Mouse (Mus musculus) retina, postnatal 1 day (tissue): ENCODE data around the gene Bpgm.

ENCODE experiments used
- DNase-seq: peaks from one replicate; pipeline ENCODE4 v3.0.0-alpha.2; 2012

The Bpgm gene

DNA sequence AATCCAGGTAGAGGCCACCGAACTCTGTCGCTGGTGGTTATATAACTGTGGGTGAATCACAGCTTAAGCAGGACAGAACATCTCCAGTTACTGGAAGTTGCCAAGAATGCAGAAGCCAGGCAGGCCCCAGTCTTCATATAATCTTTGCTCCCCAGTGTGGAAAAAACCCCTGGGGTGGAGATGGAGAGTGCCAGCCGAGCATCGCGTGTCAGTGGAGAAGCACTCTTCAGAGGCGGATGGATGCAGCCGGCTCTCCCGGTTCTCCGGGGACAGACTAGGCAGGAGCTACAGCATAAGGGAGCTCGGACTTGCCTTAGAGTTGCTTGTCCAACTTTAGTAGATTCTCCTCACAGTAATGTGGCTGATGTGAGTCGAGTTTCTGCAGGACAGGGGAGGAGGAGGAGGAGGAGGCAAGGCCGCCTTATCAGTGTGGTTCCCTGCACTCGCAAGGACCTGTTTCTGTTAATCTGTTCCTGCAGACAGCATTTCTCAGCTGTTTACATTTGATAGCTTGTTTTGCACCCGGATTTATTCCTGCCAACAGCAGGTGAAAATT lies 10.1 kb downstream of the Bpgm start:
- DNase-seq = no peak

DNA sequence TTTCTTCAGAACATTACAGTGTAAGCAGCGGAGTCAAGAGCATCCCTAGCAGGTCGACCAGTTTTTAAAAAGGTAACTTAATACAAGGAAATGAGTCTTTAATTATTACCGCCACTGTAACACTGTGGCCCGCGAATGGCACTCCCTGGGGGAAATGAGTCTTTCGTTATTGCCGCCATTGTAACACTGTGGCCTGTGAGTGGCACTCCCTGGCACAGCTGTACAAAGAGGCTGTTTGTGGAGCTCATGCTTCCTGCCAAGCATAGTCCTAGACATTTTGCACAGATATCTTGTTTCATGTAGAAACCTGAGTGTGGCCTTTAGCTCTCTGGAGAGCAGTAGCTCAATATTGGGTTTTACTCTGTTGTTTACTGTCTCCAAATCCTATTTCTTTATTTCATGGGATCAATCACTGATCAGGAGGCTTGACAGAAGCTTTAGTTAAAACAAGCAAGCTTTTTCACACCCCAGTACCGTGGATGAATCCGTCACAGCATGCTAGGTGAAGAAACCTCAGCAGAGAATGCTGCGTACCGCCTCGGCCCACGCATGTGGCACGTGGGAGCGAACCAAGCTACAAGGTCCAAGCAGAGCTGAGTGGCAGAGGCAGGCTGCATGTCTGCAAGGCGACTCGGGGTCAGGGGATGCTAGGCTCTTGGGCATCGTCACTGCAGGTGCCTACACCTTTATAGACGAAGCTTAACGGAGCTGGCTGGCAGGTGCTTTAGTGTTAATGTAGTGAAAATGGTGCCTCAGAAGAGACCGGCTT lies 17.5 kb downstream of the Bpgm start:
- no peak for DNase-seq

GRCm38 (mm10) chr6:34495140-34495551 lies 19.1 kb downstream of the Bpgm start:
- DNase-seq = no peak

DNA sequence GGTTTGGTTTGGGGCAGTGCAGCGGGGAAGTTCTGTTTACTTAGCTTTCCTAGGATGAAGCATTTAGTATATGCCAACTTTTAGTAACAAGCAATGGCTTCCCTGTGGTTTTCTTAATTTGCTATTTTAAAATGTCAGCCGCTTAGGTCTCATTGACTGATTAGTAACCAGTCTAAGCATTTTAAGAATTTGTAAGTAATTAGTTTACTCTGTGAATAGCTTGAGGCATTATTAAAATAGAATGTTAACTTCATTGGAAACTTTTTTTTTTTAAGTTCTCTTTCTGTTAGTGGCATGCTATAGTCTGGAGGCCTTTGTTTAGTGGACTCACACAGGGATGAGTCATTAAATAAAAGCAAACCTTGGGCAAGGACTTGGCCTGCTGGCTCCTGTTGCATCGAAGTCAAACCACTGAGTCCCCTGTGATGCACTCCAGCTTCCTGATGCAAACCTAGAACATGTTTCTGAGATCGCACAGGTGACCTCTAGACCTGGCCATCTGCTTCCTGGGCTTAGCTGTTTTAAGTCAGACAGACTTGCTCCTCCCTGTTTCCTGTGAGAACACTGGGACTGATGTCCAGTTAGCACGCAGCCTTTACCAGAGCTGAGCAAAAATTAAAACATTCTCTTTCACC lies 22.1 kb downstream of the Bpgm start:
- no peak for DNase-seq

DNA sequence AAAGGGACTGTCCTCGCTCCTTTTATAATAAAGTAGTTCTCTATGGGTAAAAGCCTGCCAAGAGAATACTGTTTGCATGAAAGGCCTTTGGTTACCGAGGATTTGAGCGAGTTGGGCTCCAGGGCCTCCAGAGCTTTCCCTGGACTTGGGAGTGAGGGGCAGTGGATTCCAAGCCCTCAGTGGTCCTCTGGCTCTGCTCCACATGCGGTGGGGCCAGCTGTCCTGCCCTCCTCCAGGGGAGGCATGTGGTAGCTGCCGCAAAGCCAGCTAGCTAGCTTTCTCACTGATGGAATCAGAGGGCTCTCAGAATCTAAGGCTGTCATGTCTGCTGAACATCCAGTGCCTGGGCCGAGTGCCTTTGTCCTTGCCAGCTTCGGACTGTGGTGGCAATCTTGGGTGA lies 26.3 kb downstream of the Bpgm start:
- no peak for DNase-seq

- no peak for DNase-seq
These were observed 29.9 kb downstream of the Bpgm start for GRCm38 (mm10) chr6:34505957-34506356.

DNA sequence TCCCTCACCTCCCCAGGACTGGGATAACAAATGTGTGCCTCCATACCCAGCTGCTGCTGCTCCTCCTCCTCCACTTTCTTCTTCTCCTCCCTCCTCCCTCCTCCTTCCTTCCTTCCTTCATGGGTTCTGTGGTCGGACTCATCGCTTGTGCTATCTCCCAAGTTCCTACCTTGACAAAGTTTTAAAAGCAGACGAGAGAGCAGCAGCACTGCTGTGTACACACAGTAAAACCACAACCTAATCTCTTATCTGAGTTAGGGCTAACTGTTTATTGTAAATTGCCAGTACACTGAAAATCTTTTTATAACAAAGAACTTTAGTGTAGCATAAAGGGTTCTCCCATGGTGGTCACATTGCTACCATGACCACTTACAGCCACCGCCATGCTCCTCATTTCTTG lies 31.6 kb downstream of the Bpgm start:
- no peak for DNase-seq

GRCm38 (mm10) chr6:34508016-34508415 lies 32.0 kb downstream of the Bpgm start:
- no peak for DNase-seq

GRCm38 (mm10) chr6:34510277-34510676 lies 34.3 kb downstream of the Bpgm start:
- no peak for DNase-seq

GRCm38 (mm10) chr6:34511410-34511809 lies 35.4 kb downstream of the Bpgm start:
- peak; percentile 76 for DNase-seq

GRCm38 (mm10) chr6:34512741-34513140 lies 36.7 kb downstream of the Bpgm start:
- no peak for DNase-seq

DNA sequence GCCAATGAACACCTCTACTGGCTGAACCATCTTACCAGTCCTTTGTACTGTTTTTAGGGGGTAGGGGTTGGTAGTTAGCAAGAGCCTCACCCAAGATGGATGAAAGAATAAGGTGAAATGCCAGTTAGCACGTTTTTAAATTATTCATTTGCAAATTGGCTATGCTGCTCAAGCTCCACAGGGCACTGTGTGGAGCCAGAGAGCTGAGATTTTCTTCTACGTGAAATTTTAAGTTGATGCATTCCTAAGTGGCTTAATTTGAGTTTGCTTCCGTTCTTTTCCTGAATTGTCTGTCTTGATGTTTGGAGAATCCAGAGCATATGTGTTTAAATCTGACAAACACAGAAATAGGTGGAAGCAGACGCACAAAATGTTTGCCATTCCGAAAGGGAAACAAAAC lies 38.6 kb downstream of the Bpgm start:
- DNase-seq = no peak

DNA sequence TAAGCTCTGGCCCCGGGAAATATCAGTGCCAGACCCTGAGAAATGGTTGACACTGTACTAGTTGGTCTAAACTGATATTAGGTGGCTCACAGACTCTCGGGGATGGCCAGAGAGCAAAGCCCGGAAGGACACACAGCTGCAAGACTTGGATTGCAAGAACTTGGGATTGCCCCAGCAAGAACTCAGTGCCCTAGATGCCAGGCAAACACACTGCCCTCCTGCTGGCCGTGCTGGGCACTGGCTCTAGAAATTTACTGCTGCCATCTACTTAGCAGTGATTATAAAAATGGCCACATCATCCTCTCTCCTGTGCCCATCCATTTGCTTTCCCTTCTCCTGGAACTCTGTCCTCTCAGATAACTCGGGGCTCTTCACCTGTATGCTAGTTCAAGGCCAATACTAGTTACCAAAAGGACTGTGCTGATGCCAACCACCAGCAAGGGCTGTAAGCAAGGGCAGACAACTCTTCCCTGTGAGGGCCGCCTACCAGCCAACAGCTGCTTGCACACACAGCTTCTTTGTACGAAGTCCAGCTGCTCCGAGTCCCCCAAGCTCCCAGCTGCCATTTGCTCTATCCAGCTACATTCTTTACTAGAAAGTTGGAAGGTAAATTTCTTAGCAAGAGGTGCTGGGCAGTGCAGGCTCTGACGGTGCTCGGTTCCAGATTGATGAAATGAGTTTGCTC lies 39.2 kb downstream of the Bpgm start:
- peak; percentile 20 for DNase-seq

DNA sequence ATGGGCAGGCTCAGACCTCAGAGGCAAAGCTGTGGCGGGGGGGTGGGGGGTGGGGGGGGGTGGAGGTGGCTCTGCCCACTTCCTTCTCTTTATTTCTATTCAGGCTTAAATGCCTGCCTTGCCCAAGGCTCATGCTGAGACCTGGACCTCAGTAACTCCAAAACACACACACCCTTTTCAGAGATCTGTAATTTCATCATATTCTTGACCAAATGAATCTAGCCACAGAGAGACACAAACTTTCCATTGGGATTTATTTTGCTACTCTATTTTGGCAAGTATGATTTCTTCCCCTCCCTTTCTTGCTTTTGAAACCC lies 39.7 kb downstream of the Bpgm start:
- DNase-seq = no peak

GRCm38 (mm10) chr6:34517750-34518149 lies 41.7 kb downstream of the Bpgm start:
- DNase-seq = no peak

DNA sequence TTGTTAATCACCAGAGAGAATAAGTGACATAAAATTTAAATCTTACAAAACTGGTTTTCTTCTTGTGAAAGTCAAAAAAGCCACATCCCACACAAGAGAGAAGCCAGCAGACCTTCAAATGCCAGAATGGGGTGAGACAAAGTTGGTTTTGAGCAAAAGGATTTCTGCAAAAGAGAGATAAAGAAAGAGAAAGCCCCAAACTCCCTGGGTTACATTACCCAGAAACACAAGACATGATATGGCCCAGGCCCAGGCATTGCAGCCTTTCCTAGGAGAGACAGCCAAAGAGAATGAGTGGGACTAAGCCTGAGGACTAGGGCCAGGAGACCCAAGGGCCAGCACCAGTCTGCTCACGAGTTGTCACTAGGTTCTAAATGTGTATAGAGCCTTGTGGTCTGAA lies 43.1 kb downstream of the Bpgm start:
- no peak for DNase-seq

- no peak for DNase-seq
These were observed 44.5 kb downstream of the Bpgm start for GRCm38 (mm10) chr6:34520491-34520890.

DNA sequence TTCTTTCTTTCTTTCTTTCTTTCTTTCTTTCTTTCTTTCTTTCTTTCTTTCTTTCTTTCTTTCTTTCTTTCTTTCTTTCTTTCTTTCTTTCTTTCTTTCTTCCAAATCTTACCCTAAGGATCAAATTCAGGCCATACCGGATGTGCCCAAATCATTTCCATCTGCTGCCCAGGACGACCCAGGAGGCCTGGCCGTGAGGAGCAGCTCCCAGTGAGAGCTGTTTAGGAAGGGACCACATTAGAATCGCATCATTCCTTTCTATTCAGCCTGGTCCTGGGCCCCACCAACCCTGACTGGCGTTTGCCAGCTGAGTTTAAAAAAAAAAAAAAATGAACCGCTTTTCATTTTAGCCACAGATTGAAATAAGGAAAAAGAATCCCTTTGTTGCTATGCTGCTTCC lies 44.9 kb downstream of the Bpgm start:
- no peak for DNase-seq

DNA sequence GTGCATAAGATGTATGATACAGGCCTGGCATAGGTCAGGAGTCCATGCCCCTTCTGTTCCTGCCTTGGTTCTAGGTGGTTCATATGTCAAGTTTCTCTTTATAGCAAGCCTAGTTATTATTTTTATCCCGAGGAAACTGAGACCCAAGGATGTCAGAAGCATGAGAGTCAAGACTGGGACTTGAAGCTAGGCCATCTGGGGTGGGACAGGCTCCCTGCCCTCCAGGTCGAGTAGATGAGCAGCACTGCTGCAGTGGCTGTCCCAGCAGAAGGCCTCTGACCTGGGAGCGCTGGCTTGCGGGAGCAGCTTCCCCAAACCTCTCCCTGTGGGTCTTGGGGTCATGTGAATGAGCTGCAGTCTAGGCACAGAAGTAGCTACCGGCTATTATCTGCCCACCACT lies 47.5 kb downstream of the Bpgm start:
- DNase-seq = no peak

GRCm38 (mm10) chr6:34525499-34525924 lies 49.5 kb downstream of the Bpgm start:
- DNase-seq = no peak

DNA sequence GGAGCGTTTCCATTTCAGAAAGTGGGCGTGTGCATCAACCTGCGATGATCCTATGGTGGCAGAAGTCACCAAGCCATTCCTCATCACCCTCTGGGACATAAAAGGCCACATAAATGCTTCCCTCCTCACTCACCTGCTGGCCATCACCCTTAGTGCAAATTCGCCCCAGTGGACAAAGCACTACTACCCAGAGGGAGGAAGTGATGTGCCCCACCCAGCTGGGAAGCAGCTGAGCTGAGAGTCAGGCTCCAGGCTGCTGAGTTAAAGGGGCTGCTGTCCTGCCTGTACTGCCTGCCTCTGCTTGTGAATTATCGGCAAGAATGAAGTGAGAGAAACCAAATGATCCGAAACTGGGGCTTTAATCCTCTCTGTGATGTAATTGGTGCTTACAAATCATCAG lies 49.9 kb downstream of the Bpgm start:
- DNase-seq = no peak

GRCm38 (mm10) chr6:34526389-34526788 lies 50.4 kb downstream of the Bpgm start:
- DNase-seq = no peak

GRCm38 (mm10) chr6:34528131-34528530 lies 52.1 kb downstream of the Bpgm start:
- no peak for DNase-seq

GRCm38 (mm10) chr6:34529992-34530391 lies 54.0 kb downstream of the Bpgm start:
- DNase-seq = no peak
